Mouse (Mus musculus): Measurements from ENCODE around the gene Tmprss12.

The Tmprss12 gene

DNA sequence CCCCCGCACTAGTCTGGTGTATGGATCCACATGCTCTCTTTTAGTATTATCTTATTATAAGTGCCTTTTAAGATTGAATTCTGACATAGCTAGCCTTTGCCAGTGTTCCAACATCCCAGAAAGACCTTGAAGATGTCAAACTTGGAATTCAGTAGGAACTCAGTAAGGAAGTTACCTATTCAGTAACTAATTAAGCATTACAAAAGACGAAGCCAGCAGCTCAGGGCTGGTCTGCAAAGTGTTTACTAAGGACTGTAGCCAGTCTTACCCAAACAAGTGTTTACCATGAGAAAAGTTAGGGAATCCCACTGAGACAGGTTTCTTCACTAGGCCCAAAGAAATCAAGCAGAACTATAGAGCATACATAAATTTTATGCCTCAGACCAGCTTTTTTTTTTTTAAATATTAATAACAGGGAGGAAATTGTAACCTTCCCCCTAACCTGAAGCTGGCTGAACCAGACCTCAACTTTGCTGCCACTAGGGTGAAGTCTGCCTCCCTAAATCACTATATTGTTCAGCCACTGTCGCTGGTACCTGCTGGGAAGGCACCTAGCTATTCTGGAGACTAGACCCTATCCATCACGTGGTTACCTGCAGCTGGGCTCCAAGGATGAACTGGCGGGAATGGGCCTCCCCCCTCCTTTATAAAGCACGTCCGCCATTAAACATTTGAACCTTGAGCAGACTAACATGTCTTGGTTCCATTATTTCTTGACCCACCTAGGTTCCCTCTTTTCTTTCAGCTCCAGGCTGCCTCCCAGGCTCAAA lies 5.7 kb upstream of the Tmprss12 start:
- no peak for DNase-seq

DNA sequence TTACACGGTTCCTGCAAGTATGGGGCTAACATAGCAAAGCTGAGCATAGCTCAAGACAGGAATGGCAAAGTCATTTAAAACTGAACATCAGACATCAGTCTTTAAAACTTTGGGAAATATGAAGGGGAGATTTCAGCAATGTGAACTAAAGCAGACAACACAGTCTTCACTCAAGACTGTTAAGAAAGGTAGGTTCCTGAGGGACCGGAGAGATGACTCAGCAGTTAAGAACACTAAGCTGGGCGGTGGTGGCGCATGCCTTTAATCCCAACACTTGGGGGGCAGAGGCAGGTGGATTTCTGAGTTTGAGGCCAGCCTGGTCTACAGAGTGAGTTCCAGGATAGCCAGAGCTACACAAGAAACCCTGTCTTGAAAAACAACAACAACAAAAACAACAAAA lies 4.2 kb upstream of the Tmprss12 start:
- no peak for DNase-seq

DNA sequence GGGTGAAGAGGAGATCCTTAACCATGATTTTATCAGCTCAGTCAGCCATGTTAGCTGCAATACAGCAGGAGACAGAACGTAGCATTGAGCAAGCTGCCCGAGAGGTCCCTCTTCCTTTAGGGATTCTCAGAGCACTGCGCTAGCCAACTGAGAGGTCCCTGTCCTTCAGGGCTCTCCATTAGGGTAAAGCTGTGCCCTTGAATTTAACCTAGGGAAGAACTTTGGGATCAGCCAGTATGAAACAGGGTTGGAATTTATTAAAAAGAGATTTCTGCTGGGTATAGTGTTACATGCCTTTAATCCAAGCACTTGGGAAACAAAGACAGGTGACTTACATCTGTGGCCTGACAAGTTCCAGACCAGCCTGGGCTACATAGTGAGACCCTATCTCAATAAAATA lies 3.1 kb upstream of the Tmprss12 start:
- no peak for DNase-seq

DNA sequence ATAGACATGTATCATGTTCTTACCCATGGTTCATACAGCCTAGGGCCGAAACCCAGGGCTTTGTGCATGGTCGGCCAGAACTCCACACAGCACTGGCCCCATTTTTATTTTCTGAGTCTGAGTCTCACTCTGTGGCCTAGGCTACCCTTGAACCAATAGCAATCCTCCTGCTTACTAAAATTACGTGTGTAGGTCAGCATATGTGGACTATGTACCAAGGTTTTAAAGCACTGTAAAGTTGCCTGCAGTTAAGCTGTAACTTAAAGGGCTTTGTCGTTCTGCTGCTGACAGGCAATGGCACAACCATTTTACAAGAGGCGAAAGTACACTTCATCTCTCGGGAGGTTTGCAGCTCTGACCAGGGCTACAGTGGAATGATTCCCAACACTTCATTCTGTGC lies 8.3 kb downstream of the Tmprss12 start:
- DNase-seq: no peak

DNA sequence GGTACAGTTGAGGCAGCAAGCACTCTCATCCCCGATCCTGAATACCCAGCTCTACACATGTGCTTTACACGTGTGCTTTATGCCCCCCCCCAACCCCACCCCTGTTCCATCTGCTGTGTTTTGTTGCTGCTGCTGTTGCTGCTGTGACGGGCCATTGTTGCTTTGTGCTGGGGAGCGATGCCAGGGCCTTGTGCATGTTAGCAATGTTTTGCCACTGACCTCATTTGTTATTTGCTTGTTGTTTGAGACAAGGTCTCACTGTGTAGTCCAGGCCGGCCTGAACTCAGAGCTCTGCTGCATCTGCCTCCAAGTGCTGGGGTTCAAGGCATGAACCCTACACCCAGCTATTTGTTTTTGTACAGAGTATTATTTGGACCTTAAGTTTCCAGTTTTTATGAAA lies 10.2 kb downstream of the Tmprss12 start:
- DNase-seq: no peak

DNA sequence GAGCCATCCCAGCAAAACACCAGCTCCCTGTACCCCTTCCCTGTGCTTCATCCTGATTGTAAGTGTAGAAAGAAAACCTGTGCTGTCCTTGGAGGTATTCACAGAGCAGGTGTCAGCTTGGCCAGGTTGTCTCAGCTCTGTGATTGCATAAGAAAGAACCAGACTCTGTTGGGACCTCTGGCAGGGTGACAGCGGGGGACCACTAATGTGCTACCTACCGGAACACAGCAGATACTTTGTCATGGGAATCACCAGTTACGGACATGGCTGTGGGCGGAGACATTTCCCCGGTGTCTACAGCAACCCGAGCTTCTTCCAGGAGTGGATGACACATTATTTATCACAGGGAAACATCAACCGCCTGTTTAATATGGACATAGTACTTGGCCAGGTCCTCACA lies 11.7 kb downstream of the Tmprss12 start:
- no peak for DNase-seq

DNA sequence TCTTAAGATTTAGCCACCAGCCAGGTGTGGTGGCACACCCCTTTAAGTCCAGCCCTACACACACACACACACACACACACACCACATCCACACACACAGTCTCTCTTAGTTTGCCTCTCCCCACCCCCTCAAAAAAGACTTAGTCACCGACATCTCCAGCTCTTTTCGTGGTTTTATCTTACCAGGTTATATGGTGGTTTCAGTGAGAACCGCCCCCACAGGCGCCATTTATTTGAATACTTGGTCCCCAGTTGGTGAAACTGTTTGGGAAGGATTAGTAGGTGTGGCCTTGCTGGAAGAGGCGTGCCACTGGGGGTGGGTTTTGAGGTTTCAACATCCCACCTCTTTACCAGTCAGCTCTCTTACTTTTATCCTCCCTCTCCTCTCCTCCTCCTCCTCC lies 17.2 kb downstream of the Tmprss12 start:
- no peak for DNase-seq

DNA sequence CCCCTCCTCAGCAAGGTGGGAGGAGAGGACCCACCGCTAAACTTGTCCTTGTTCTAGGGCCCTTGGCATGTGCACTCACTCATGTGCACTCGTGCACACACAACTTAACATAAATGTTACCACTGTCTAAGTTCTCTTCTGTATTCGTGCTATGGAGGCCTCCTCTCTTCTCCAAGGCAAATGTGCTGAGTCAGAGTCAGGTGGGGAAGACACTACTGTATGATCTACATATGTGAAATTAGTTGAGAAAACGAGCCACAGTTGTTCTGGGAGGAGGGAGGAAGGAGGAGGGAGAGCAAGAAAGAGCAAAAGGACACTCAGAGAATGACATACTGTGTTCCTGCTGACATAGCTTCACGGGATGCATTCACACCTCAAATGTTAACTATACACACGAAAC lies 19.9 kb downstream of the Tmprss12 start:
- DNase-seq: no peak

DNA sequence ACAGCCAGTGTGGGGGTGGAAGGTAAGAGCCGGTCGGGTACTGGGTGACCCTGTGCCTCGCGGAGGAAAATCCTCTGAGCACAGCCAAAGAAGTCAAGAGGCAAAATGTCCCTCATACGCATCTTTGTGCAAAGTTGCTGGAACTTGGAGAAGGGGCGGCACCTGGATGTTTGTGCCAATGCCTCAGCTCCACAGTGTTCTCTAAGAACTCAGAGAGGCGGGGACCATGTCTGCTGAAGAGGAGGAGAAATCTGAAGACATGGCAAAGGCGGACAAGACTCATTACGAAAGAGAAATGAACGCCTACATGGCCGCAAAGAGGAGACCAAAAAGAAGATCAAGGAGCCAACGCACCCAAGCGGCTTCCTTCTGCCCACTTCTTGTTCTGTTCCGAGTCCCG lies 20.9 kb downstream of the Tmprss12 start:
- no peak for DNase-seq

DNA sequence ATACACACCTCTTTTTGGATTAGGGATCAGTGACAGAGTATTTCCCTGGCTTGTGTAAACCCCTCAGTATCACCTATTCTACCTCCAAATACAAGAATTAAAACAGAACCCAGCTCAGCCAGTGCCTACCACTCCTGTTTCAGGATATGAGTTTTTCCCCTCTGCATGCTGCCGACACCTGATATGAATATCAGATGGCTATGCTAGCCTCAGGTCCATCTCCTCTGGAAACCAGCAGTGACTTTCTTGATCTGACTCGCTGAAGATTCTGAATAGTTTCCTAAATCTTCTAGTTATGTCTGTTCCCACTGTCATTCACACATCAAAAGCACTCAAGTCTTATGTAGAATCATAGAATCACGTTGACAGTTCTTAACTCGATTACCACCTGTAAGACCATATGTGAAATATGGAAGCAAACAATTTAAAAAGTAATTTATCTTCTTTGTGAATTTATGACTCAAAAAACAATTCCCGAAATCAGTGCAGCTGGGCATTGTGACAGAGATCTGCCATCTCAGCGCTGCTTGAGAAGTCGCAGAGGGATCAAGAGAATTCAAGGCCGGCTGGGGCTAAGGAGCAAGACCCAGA lies 22.9 kb downstream of the Tmprss12 start:
- DNase-seq: peak in 1 of 2 experiments; percentile 46

DNA sequence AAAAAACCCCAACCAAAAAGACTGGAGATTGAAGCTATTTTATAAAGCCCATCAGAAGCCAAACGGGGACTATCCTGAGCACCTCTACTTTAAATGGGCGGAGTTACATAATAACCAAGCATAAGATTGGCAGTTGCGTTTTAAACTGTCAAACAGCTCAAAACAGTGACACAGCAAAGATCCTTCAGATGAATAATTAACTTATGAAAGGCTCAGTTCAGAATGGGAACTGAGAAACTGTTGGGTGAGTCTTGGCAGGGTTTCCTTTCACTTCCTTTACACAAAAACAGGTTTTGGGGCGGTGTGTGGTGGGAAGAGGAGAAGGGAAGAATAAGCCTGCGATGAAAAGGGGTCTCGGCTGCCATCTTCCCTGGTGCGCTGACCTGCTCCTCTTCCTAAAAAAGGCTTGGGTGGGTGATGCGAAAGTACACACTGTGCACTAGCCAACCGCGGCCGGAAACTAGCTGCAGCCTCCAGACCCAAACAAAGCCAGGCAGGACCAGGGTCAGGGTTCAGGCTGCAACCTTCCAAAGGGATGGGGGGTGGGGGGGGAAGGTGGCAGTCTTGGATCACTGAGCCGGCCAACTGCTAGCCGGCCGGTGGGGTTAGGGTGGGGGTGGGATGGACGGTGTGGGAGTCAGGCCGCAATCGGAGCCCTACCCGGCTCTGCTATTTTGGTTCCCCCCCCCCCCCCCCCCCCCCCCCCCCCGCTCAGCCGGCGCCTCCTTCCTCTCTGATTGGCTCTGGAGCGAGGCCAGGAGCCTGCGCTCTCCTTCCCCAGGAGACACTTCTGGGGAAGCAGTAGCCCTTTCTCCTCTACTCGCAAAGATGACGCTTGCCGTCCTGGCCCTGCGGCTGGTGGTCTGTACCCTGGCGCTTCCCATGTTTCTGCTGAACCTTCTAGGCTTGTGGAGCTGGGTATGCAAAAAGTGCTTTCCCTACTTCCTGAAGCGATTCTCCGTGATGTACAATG lies 23.7 kb downstream of the Tmprss12 start, which contains the start of gene Mettl7a1:
Gene Mettl7a1, plus strand, starts transcription at position 122 of the 973 bp plus-strand sequence.
- DNase-seq: peak; percentile 85 to 92

DNA sequence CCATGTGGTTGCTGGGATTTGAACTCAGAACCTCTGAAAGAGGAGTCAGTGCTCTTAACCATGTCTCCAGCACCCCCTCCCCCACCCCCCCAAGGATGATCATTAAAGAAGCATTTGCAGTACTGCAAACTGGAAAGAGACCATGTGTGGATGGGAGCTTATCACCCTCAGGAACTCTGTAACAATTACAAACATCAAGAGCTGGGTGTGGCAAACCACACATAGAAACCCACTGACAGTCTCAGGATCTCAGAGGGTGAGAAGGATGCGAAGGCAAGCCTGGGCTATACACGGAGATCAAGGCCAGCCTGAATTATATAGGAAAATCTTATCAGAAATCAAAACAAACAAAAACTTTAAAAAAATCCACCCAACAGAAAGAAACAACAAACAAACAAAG lies 25.6 kb downstream of the Tmprss12 start:
- no peak for DNase-seq

DNA sequence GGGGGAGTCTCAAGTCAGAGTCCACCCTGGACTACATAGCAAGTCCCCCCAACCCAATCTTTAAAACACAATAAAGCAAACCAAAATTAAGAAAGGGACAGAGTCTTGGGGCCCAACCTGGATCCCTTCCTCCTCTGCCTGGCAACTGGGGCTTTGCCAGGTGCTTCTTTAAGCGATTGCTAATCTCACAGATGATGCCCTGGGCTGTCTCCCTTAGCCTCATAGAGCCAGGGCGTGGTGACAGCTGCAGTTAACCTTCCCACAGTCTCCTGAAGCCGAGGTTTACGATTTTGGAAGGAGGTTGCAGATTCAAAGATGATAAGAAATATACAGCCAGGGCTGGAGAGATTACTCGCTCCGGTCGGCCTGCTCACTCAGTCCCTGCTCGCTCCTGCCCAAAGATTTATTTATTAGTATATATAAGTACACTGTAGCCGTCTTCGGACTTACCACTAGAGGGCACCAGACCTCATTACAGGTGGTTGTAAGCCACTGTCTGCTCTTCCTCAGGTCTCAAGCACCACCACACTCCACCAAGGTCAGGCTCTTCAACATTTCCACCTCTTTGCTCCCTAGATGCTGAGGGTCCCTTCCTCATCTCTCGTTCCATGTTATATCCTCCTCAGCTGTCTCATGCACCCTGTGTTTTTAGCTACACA lies 26.9 kb downstream of the Tmprss12 start:
- DNase-seq: peak in 1 of 2 experiments; percentile 32

DNA sequence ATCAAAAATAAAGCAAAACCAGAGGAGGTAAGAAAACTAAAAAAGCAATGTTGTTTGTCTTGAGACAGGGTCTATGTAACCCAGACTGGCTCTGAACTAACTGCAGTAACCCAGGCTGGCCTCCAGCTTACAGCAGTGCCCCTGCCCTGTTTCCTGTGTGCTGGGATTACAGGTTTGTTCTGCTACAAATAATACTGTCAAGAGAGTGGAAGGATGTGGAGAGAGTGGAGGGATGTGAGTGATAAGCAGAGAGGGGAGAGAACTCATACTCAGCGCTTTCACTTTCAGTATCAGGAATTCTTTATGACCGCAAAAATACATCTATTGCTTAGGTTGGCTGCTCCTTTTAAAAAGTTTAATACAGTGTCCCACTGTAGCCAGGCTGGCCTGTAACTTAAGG lies 31.7 kb downstream of the Tmprss12 start:
- no peak for DNase-seq

DNA sequence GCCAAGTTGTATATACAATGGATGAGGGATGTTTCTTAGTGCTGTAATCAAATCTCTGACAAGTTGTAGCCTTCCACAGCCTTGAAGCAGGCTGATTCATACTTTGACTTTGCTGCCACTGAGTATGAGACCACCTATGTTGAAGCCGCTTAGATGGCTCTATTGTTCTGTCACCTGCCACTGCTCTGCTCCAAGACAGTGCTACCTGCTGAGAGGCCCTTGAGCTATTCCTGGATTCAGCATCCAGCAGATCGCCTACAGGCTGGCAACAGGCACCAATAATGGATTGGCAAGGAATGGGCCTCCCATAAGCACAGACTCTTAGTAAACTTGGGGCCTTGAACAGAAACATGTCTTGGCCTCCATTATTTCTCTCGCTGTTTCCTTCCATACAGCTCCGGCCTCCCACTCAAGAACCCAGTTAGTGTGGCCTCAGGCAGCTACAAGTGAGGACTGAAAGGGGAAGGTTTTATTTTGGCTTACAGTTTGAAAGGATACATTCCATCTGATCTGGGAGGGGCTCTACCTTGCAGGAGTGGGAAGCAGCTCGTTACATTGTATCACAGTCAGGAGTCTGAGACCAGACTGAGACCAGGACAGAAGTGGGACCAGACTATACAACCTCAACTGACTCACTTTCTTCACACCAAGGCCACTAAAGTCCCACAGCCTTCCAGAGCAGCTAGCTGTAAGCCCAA lies 34.0 kb downstream of the Tmprss12 start:
- DNase-seq: no peak

DNA sequence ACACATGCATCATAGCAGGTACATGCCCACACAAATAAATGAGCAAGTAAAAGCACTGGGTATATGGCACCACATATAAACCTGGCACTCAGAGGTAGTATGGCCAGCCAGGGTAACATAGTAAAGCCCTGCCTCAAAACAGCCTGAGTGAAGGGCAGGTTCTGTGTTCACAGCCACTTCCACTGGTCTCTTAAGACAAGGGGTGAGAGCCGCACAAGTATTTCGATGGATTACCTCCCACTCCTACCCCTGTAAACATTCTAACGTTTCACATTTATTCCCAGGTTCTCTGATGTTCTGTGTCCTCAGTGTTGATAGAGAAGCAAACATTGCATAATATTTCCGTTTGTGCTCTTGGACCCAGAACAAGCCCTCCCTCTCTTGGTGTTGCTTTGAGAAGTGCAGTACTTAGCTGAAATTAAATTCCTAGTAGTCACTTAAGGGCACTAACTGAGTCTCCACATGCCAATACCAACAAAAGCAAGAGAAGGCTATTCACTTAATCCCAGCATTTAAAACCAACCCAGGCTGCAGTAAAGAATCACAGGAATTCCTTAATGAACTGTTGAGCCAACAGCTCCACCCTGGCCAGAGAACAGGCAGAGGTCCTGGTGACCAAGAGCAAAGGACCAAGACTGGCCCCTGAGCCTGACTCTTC lies 37.5 kb downstream of the Tmprss12 start:
- peak; percentile 54 to 74 for DNase-seq

DNA sequence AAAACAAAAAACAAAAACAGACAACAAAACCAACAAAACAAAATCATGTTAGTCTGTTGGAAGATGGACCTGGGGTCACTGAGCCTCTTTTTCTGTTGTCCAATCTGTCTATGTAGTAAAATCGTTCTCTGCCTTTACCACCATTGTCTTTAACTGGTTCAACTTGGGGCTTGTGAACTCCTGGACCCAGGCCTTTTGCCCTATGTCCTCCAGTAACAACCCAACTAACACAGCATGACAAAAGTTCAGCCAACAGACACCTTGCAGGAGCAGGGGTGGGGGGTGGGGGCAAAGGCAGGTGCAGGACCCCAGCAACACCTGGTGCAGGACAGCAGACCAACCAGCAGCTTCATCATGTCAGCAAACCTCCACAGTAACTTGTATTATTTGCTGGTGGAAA lies 39.2 kb downstream of the Tmprss12 start:
- DNase-seq: no peak

DNA sequence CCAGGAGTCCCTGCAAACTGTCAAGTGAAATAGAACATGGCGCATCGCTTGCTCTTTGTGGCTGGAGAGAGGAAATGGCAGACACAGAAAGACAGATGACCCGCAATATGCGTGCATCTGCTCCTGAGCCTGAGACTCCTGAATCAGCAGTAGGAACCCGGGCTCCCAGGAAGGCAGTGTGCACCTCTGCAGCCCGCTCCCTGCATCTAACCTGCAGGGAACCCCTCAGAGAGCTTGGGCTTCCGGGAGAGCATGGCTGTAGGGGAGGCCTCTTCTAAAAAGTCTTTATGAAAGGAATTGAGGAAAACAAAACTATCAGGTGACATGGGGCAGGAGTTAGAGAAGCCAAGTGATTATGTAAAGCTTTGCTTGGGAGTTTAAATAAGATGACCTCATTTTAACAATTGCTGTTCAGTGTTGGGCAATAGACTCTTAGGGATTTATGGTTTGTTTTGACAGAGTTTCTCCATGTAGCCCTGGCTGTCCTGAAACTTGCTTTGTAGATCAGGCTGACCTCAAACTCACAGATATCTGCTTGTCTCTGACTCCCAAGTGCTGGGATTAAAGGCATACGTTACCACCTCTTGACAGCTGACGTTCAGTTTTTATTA lies 39.8 kb downstream of the Tmprss12 start:
- DNase-seq: peak in 1 of 2 experiments; percentile 32

DNA sequence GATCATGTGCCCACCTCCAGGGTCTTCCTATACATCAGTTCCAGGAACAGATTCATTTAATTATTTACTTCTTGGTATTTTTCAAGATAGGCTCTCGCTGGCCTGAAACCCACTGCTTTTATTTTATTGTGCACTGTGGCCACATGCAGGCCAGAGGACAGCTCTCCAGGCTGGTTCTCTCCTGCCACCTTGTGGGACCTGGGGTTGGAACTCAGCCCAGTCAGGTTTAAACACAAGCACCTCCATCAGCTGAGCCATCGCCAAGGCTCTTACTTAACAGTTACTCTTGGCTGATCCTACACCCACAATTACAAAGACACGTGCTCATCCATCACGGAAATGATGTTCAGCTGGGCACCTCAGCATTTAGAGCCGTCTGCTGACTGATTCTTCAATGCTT lies 40.5 kb downstream of the Tmprss12 start:
- DNase-seq: peak; percentile 76 to 81

DNA sequence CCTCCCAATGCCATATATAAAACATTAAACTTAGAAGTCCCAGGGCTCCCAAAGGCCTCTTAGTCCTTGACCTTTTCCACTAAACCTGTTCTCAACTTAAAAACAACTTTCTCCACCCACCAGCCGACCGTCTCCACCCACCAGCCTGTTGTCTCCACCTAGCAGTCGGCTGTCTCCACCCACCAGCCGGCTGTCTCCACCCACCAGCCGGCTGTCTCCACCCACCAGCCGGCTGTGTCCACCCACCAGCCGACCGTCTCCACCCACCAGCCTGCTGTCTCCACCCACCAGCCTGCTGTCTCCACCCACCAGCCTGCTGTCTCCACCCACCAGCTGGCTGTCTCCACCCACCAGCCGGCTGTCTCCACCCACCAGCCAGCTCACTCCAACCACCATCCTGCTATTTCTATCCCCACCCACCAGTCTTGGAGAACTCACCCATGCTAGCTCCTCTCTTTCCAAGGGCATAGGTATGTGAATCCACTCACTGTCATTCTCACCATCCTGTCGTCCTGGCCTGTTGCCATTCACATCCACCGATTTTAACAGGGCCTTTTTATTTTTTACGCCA lies 43.5 kb downstream of the Tmprss12 start:
- DNase-seq: peak in 1 of 2 experiments; percentile 42

DNA sequence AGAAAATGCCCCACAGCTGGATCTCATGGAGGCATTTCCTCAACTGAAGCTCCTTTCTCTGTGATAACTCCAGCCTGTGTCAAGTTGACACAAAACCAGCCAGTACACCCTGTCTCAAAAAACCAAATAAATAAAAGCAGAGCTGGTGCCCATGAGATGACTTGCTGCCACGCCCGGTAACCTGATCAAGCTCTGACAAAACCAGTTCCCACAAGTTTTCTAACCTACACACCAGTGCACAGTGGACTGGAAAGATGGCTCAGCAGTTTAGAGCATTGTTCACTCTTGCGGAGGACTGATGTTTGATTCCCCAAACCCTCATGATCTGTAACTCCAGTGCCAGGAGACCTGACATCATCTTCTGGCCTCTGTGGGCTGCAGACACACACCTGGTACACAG lies 44.6 kb downstream of the Tmprss12 start:
- no peak for DNase-seq
